Mouse (Mus musculus): ENCODE results near the gene Tacr2.
A peak's percentile ranks its signal among the peaks of the same experiment; 100 is the strongest.

Gene Tacr2

GRCm38 (mm10) chr10:62239270-62239669 is 13.0 kb upstream of the Tacr2 start:
- DNase-seq (ENCODE audit: low spot score in 2 of 2), result no peak

GRCm38 (mm10) chr10:62242358-62242757 is 9.9 kb upstream of the Tacr2 start:
- no peak for DNase-seq (ENCODE audit: low spot score in 2 of 2)

GRCm38 (mm10) chr10:62242896-62243295 is 9.3 kb upstream of the Tacr2 start:
- peak; percentile 50 to 69 for DNase-seq (ENCODE audit: low spot score in 2 of 2)

GRCm38 (mm10) chr10:62244067-62244466 is 8.2 kb upstream of the Tacr2 start:
- no peak for DNase-seq (ENCODE audit: low spot score in 2 of 2)

GRCm38 (mm10) chr10:62247156-62247555 is 5.1 kb upstream of the Tacr2 start:
- no peak for DNase-seq (ENCODE audit: low spot score in 2 of 2)

GRCm38 (mm10) chr10:62247815-62248214 is 4.4 kb upstream of the Tacr2 start:
- DNase-seq (ENCODE audit: low spot score in 2 of 2), result peak; percentile 24 to 36

- DNase-seq (ENCODE audit: low spot score in 2 of 2), result no peak
These were observed 428 bp downstream of the Tacr2 start for GRCm38 (mm10) chr10:62252496-62253235.

- DNase-seq (ENCODE audit: low spot score in 2 of 2), result no peak
These were observed 6.1 kb downstream of the Tacr2 start for GRCm38 (mm10) chr10:62258298-62258697.

- DNase-seq (ENCODE audit: low spot score in 2 of 2), result peak; percentile 63 to 69
These were observed 9.1 kb downstream of the Tacr2 start for GRCm38 (mm10) chr10:62261115-62261886.

GRCm38 (mm10) chr10:62264299-62264698 is 12.1 kb downstream of the Tacr2 start:
- DNase-seq (ENCODE audit: low spot score in 2 of 2), result no peak

- no peak for DNase-seq (ENCODE audit: low spot score in 2 of 2)
These were observed 17.0 kb downstream of the Tacr2 start for GRCm38 (mm10) chr10:62269278-62269677.

GRCm38 (mm10) chr10:62275235-62275634 is 23.0 kb downstream of the Tacr2 start:
- peak; percentile 64 to 73 for DNase-seq (ENCODE audit: low spot score in 2 of 2)

- no peak for DNase-seq (ENCODE audit: low spot score in 2 of 2)
These were observed 25.5 kb downstream of the Tacr2 start for GRCm38 (mm10) chr10:62277499-62278293.

- no peak for DNase-seq (ENCODE audit: low spot score in 2 of 2)
These were observed 26.8 kb downstream of the Tacr2 start for GRCm38 (mm10) chr10:62279066-62279465.

- no peak for DNase-seq (ENCODE audit: low spot score in 2 of 2)
These were observed 27.4 kb downstream of the Tacr2 start for GRCm38 (mm10) chr10:62279671-62280070.

- no peak for DNase-seq (ENCODE audit: low spot score in 2 of 2)
These were observed 30.5 kb downstream of the Tacr2 start for GRCm38 (mm10) chr10:62282782-62283181.

GRCm38 (mm10) chr10:62283206-62283792 is 31.1 kb downstream of the Tacr2 start:
- no peak for DNase-seq (ENCODE audit: low spot score in 2 of 2)

- DNase-seq (ENCODE audit: low spot score in 2 of 2), result no peak
These were observed 35.4 kb downstream of the Tacr2 start for GRCm38 (mm10) chr10:62287460-62288124.

GRCm38 (mm10) chr10:62294112-62294511 is 41.9 kb downstream of the Tacr2 start:
- DNase-seq (ENCODE audit: low spot score in 2 of 2), result no peak

- no peak for DNase-seq (ENCODE audit: low spot score in 2 of 2)
These were observed 44.0 kb downstream of the Tacr2 start for GRCm38 (mm10) chr10:62296086-62296872.

Data from natural killer cell, adult 2 months (primary cell).